Mouse (Mus musculus): ENCODE results near the gene AC134908.4.
"Not testable (repeated sequence)": the region's sequence is repeated elsewhere in the genome, so short reads cannot be mapped to it uniquely, and the experiment has no call there.

AC134908.4 gene

GRCm38 (mm10) chr17:25769331-25769730, 26.1 kb downstream of the AC134908.4 start:
- DNase-seq (ENCODE audit: low spot score), result no peak

GRCm38 (mm10) chr17:25765886-25766285, 29.6 kb downstream of the AC134908.4 start:
- DNase-seq (ENCODE audit: low spot score), result no peak

GRCm38 (mm10) chr17:25762591-25762990, 32.9 kb downstream of the AC134908.4 start:
- no peak for DNase-seq (ENCODE audit: low spot score)

- no peak for DNase-seq (ENCODE audit: low spot score)
Observed at GRCm38 (mm10) chr17:25761561-25761970, 33.9 kb downstream of the AC134908.4 start.

GRCm38 (mm10) chr17:25760148-25760547, 35.3 kb downstream of the AC134908.4 start:
- no peak for DNase-seq (ENCODE audit: low spot score)

GRCm38 (mm10) chr17:25757691-25758090, 37.8 kb downstream of the AC134908.4 start:
- DNase-seq (ENCODE audit: low spot score), result no peak

GRCm38 (mm10) chr17:25756378-25757242, 38.8 kb downstream of the AC134908.4 start:
- no peak for DNase-seq (ENCODE audit: low spot score)

- DNase-seq (ENCODE audit: low spot score), result no peak
Observed at GRCm38 (mm10) chr17:25755627-25756377, 39.7 kb downstream of the AC134908.4 start.

GRCm38 (mm10) chr17:25755086-25755485, 40.4 kb downstream of the AC134908.4 start:
- no peak for DNase-seq (ENCODE audit: low spot score)

- DNase-seq (ENCODE audit: low spot score), result no peak
Observed at GRCm38 (mm10) chr17:25754241-25754640, 41.2 kb downstream of the AC134908.4 start, which contains the start of gene Msln. TSS of gene Msln (minus strand) at chr17:25754378.

GRCm38 (mm10) chr17:25751446-25751845, 44.0 kb downstream of the AC134908.4 start:
- DNase-seq (ENCODE audit: low spot score), result peak; percentile 50

GRCm38 (mm10) chr17:25749314-25749713, 46.1 kb downstream of the AC134908.4 start:
- no peak for DNase-seq (ENCODE audit: low spot score)

- no peak for DNase-seq (ENCODE audit: low spot score)
Observed at GRCm38 (mm10) chr17:25748238-25748637, 47.2 kb downstream of the AC134908.4 start.

GRCm38 (mm10) chr17:25744311-25744710, 51.1 kb downstream of the AC134908.4 start:
- no peak for DNase-seq (ENCODE audit: low spot score)

GRCm38 (mm10) chr17:25743831-25744230, 51.6 kb downstream of the AC134908.4 start:
- no peak for DNase-seq (ENCODE audit: low spot score)

GRCm38 (mm10) chr17:25741471-25741870, 54.0 kb downstream of the AC134908.4 start:
- not testable (repeated sequence) for DNase-seq (ENCODE audit: low spot score)
